Mouse (Mus musculus) embryonic fibroblast, embryonic 13.5 days (primary cell): ENCODE data around the gene Pros1. TPM values are rescaled to one million over a fixed set of nuclear protein-coding genes. Genes with fewer than 3 reads are reported as not detected.

Experiments
- H3K27ac ChIP-seq: 2 replicates; pipeline ENCODE4 v1.5.1; 2012; ENCODE audit warnings: low read length, control low read depth, inconsistent platforms; ENCODE audit not compliant: insufficient read depth
- H3K4me1 ChIP-seq: 2 replicates; pipeline ENCODE4 v1.6.1; 2011; ENCODE audit warnings: low read length; ENCODE audit not compliant: control insufficient read depth, insufficient read depth
- H3K4me3 ChIP-seq: 2 replicates; pipeline ENCODE4 v1.5.1; 2011; ENCODE audit warnings: mild to moderate bottlenecking, control low read depth, low read length; ENCODE audit not compliant: insufficient read depth
- CTCF ChIP-seq: IDR thresholded peaks from 2 replicates; pipeline ENCODE4 v1.5.1; 2011; ENCODE audit warnings: mild to moderate bottlenecking, control low read depth, low read length, moderate library complexity, borderline replicate concordance; ENCODE audit not compliant: insufficient read depth
- POLR2A ChIP-seq: IDR thresholded peaks from 2 replicates; pipeline ENCODE4 v1.6.1; 2011; ENCODE audit warnings: low read depth, mild to moderate bottlenecking, control low read depth, low read length, moderate library complexity
- polyA plus RNA-seq: library from polyadenylated mRNA; stranded (reverse); fragments of >200 nt; gene quantifications from 2 replicates; pipeline ENCODE4 v1.2.4, GENCODE M21; 2011; ENCODE audit warnings: low read depth; ENCODE audit not compliant: missing spikeins, insufficient read length

Pros1 gene
- polyA plus RNA-seq, 1 experiment = 119 TPM

DNA sequence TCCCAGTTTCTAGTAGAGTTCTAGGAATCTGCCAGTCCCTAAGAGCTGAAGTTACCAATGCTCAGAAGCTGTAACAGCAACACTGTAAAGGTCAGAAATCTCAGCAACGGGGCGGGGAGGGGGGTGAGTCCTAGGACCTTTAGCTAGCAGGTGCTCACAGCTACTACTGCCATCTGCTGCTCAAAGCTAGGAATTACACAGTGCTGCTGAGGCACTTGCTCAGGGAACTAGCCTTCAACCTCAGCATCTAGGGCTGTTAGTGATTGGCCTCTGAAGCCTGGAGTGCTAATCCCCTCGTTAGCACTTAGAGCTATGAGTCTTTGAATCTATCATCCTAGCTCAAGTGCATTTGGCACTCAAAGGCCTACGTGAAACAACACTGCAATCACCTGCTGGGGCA is 21.6 kb upstream of the Pros1 start:
- Histone ChIP-seq H3K27ac (no peak overlapping the region), H3K4me1 (no peaks in the 10 kb centered on the region), H3K4me3 (no peak overlapping the region)
- TF ChIP-seq POLR2A = no peak
- peak; percentile 65; the same call in 1 of the 2 replicates for TF ChIP-seq CTCF

DNA sequence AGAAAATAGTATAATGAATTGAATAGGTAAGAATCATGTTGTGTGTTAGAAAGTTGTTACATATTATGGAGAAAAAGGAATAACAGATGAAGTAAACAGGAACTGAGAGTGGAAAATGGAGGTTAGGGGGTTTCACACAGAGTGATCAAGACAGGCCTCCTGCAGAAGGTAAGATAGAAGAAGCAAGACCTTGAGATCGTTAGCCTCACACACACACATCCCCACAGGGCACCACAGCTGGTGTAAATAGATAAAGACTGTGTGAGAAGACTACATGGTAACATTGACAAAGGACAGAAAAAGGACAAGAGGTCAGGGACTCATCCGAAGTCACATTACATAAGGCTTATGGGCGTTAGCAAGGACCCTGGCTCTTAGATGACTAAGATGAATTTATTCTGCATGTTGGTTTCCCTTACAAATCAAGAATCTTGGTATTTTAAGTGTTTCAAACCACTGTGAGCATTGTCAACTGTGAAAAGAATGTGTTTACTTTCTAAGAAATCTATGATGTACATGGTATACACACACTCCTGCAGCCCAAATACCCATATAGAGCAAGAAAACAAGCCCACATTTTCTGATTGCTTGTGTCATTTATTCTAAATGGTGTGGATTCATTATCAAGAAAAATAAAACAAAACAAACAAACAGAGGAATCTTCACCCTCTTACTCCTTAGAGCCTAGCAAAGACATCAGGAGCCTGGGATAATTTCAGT is 19.9 kb upstream of the Pros1 start:
- H3K4me3 ChIP-seq = no peak overlapping the region
- H3K4me1 ChIP-seq = no peaks in the 10 kb centered on the region
- no peak for TF ChIP-seq CTCF
- no peak overlapping the region for H3K27ac ChIP-seq

DNA sequence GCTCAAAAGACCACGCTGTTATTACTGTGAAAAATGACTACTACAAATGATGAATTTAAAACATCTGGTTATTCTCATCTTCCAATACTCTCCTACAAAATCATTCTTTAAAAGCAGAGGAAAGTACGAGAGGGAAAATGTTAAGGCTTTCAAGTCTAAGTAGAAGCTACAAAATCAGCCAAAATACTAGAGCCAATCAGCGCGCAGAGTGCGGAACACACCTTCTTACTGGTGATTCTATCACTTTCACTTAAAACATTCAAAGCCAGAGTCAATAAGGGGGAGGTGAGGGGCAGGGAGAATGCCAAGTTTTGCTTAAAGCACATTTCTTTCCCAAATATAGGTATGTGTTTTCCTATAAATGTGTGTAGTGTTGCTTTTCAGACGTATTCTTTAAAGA is 8.8 kb upstream of the Pros1 start:
- no peak overlapping the region for H3K27ac ChIP-seq
- no peak overlapping the region for H3K4me3 ChIP-seq
- peaks cover 3% of the 10 kb centered on the region; the same call in 1 of the 2 replicates for H3K4me1 ChIP-seq
- no peak for TF ChIP-seq POLR2A
- no peak for TF ChIP-seq CTCF

DNA sequence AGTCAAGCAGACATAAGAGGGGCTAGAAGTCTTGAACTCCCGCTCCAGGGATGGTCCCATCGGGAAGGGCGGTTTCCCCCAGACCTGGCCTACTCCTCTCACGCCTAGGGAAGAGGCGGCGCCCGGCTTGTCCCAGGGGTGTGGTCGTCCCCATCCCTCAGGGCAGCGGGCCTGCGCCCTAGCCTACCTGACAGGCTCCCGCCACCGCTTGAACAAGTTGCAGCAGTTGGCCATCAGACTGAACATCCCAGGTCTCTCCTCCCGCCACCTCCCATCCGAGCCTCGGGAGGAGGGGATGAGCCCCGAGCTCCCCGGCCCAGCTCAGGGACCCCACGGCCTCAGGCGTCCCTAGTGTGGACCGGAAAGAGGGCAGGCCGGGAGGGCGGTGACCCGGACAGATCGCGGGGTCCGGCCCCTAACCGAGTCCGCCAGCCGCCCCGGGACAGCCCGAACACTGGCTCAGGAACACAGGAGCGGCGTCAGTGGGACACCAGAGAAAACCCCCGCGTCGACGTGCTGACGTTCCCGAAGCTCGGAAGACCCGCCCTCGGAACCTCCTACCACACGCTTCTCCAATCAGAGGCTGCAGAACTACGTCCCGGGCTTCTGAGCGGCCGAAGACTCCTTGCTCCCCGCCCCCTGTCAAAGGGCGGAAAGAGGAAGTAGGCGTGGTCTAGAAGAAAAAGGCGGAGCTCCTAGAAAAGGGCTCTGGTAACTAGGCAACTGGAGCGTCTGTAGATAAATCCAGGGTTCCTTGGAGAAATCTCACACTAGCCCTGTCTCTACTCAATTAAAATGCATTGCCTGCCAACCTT is 7.4 kb upstream of the Pros1 start, which contains the start of gene Arl13b:
Arl13b (minus strand) TSS at position 543 of the 815 bp plus-strand sequence.
- Histone ChIP-seq H3K27ac (no peak within 1 kb of the TSS), H3K4me1 (peaks cover 3% of the 10 kb centered on the region; the same call in 1 of the 2 replicates), H3K4me3 (peak within 1 kb of the TSS; percentile 94)
- TF ChIP-seq CTCF (no peak), POLR2A (peak; percentile 67)

DNA sequence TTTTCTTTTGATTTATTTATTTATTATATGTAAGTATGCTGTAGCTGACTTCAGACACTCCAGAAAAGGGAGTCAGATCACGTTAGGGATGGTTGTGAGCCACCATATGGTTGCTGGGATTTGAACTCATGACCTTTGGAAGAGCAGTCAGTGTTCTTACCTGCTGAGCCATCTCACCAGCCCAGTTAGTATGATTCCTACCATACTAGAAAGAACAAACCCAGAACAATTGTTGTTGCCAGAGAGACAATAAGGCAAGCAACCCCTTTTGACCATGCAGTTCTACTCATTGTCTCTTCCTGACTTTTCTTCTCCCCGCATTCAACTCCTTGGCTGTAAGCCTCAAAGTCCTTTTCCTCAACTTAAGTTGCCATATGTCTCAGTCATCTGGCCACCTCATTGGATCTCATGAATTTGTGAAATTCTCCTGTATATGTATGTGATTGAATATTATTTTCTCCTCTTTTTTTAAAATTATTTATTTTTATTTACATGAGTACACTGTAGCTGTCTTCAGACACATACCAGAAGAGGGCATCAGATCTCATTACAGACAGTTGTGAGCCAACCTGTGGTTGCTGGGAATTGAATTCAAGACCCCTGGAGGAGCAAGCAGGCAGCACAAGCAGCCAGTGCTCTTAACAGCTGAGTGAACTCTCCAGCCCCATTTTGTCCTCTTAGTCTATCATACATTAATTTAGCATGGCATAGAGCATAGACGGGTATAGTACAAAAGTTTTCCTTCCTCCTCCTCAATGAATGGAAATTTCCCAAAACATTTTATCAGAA is 1.4 kb upstream of the Pros1 start:
- TF ChIP-seq CTCF (no peak), POLR2A (no peak)
- no peaks in the 10 kb centered on the region; the same call in 1 of the 2 replicates for H3K4me1 ChIP-seq
- H3K4me3 ChIP-seq = no peak overlapping the region
- no peak overlapping the region for H3K27ac ChIP-seq

DNA sequence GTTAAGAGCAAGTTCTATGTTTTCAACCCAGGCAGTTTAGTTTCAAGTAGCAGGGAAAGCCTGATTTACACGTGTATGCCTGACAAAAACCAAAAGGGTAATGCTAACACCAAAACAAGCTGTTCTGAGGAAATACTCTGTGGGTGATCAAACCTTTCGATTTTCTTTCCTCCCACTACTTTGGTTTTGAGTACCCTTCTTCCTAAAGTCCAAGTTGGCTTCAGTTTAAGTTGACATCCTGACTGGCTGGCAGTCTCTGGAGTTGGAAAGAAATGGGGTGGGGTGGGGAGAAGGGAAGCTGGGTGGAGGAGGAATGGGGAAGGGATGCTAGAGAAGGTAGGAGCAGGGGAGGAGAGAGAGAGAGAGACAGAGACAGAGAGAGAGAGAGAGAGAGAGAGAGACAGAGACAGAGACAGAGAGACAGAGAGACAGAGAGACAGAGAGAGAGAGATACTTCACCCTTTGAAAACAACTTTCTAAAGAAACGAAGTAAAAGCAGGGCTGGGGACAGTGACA is 438 bp upstream of the Pros1 start:
- Histone ChIP-seq H3K4me1 (no peaks in the 10 kb centered on the region; the same call in 1 of the 2 replicates), H3K27ac (no peak overlapping the region), H3K4me3 (no peak overlapping the region)
- TF ChIP-seq CTCF = no peak
- 0 out of 2 replicates have a peak, but pooled peaks have one; percentile 25 for TF ChIP-seq POLR2A

DNA sequence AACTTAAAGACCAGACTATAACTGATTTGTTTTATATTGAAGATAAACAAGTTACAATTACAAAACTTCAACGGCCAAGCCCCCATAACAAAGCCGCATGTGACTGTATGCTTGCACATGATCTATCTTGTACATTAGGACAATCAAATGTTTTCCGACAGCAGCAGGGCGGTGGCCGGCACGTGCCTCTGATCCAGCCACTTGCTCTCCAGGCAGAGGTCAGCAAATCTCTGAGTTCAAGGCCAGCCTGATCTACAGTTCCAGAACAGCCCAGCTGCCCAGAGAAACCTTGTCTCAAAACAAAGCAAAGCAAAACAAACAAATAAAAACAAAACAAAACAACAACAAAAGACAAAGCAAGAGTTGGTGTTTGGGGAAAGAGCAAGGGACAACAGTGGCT is 1.3 kb downstream of the Pros1 start:
- Histone ChIP-seq H3K4me1 (no peaks in the 10 kb centered on the region; the same call in 1 of the 2 replicates), H3K4me3 (peak overlapping the region; percentile 17; the same call in 1 of the 2 replicates), H3K27ac (no peak overlapping the region)
- TF ChIP-seq POLR2A (no peak), CTCF (no peak)

DNA sequence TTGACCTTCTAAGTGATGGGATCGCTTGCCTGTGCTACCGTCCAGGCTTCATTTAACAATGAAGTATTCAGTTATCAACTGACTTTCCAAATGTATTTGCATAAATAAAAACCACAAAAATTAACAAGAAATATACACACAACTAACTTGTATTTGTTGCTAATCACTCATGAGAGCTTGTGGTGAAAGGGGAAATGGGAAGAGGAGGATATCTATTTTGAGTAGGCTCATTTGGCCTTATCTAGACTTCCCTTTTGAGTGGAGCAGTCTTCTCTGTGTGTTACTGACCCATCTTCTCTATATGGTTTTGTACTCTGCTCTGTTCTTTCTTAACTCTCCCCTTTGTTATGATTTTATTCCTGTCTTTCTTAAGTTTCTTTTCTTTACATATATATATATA is 2.2 kb downstream of the Pros1 start:
- Histone ChIP-seq H3K27ac (no peak overlapping the region), H3K4me1 (no peaks in the 10 kb centered on the region; the same call in 1 of the 2 replicates), H3K4me3 (no peak overlapping the region)
- no peak for TF ChIP-seq CTCF
- TF ChIP-seq POLR2A = no peak

DNA sequence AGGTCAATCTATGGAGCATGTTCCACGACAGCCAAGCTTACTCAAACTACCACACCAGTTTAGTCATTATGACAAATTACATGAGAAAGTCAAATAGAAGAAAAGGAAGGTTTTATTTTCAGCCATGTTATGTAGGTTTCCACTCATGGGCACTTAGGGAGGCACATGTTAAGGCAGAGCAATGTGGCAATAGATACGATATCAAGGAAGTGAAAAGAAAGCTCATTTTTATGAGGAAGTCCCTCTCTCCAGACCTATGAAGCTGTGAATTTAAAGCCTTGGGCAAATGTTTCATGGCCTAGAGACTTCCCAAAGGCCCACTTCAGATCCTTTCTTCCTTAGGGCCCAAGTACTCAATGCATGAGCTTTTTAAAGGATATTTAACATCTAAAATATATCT is 3.4 kb downstream of the Pros1 start:
- Histone ChIP-seq H3K27ac (no peak overlapping the region), H3K4me1 (peaks cover 4% of the 10 kb centered on the region), H3K4me3 (no peak overlapping the region)
- TF ChIP-seq CTCF (no peak), POLR2A (no peak)
